Mouse (Mus musculus) kidney, postnatal 0 days (tissue): ENCODE results near the gene Bmp3. TPM values are rescaled to one million over a fixed set of nuclear protein-coding genes. Genes with fewer than 3 reads are reported as not detected.

Experiments
- ATAC-seq: fragments of 200-750 bp; cut with Nextera tagmentation; replicated peaks from 2 replicates; pipeline ENCODE4 v1.8.0; 2017; ENCODE audit warnings: low read depth, moderate number of reproducible peaks, moderate TSS enrichment, moderate library complexity; ENCODE audit not compliant: low FRiP score
- DNase-seq: peaks from one replicate; pipeline ENCODE4 v3.0.0-alpha.2; 2016; ENCODE audit warnings: low spot score
- H3K27ac ChIP-seq: fragments of 300-500 bp; sonication (generic); 2 replicates; pipeline ENCODE4 v1.5.1; 2014; ENCODE audit warnings: mild to moderate bottlenecking
- H3K27me3 ChIP-seq: fragments of 300-500 bp; sonication (generic); 2 replicates; pipeline ENCODE4 v1.6.1; 2014; ENCODE audit warnings: low read length, mixed read lengths; ENCODE audit not compliant: insufficient read depth
- H3K36me3 ChIP-seq: fragments of 300-500 bp; sonication (generic); 2 replicates; pipeline ENCODE4 v1.6.1; 2014; ENCODE audit warnings: low read length, mixed read lengths; ENCODE audit not compliant: insufficient read depth
- H3K4me1 ChIP-seq: fragments of 300-500 bp; sonication (generic); replicated peaks from 2 replicates; pipeline ENCODE4 v1.6.1; 2014; ENCODE audit warnings: antibody characterized with exemption, low read length, mixed read lengths; ENCODE audit not compliant: insufficient read depth
- H3K4me2 ChIP-seq: fragments of 300-500 bp; sonication (generic); 2 replicates; pipeline ENCODE4 v1.6.1; 2014; ENCODE audit warnings: mild to moderate bottlenecking, low read length, moderate library complexity, mixed read lengths
- H3K4me3 ChIP-seq: fragments of 300-500 bp; sonication (generic); replicated peaks from 2 replicates; pipeline ENCODE4 v1.5.1; 2014; ENCODE audit warnings: low read depth, low read length
- H3K9ac ChIP-seq: fragments of 300-500 bp; sonication (generic); 2 replicates; pipeline ENCODE4 v1.6.1; 2014; ENCODE audit warnings: low read depth, low read length
- H3K9me3 ChIP-seq: fragments of 300-500 bp; sonication (generic); replicated peaks from 2 replicates; pipeline ENCODE4 v1.6.1; 2016; ENCODE audit warnings: low read length, inconsistent platforms, mixed read lengths
- CTCF ChIP-seq: IDR thresholded peaks from 2 replicates; pipeline ENCODE4 v1.5.1; 2016; ENCODE audit warnings: antibody characterized with exemption, low read depth, mild to moderate bottlenecking, moderate library complexity
- WGBS: fragments of 180-500 bp; shearing (Covaris S2); extraction: QIAGEN DNeasy Blood & Tissue Kit; methylation state at CpG from one replicate; pipeline ENCODE4 v1.1.7; 2014; 5-methylcytosine and 5-hydroxymethylcytosine counted together
- polyA plus RNA-seq: library from polyadenylated mRNA; unstranded; fragments of >200 nt; fragmentation: Nextera tagmentation; extraction: Ambion mirVana; gene quantifications from 2 replicates; pipeline ENCODE4 v1.2.1, GENCODE M21; 2015

The Bmp3 gene
- polyA plus RNA-seq, 1 experiment from 2014 or later, result 8.5 TPM

DNA sequence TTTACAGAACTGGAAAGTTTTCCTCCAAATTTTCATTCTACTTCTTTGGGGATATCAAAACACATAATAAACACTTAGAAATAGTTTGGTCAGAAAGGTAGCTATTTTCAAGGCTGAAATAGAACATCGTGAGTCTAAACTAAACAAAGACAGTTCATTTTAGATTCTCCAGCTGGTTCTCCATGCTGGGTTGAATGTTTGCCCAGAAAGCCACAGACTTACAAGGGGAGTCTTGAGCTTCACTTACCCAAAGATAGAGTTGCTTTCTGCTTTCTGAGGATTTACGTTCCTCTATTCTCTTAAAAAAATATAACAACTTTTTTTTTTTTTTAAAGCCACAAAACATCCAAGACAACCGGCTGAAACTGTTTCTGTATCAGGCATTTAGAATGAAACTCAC is 40.1 kb downstream of the Bmp3 start:
- Histone ChIP-seq H3K4me3 (no peak overlapping the region), H3K4me2 (no peak overlapping the region), H3K36me3 (no peaks in the 10 kb centered on the region), H3K4me1 (no peaks in the 10 kb centered on the region), H3K27me3 (no peaks in the 10 kb centered on the region), H3K9me3 (no peaks in the 10 kb centered on the region), H3K9ac (no peak overlapping the region), H3K27ac (no peak overlapping the region)
- WGBS, result 54% methylated on average over 3 of the region's 3 CpGs
- ATAC-seq, result no peak
- no peak for TF ChIP-seq CTCF
- no peak for DNase-seq

- no peaks in the 10 kb centered on the region for H3K9me3 ChIP-seq
- H3K27me3 ChIP-seq, result no peaks in the 10 kb centered on the region
- ATAC-seq (no peak), DNase-seq (no peak)
- H3K4me3 ChIP-seq, result no peak overlapping the region
- H3K9ac ChIP-seq, result no peak overlapping the region
- no peaks in the 10 kb centered on the region for H3K36me3 ChIP-seq
- H3K4me2 ChIP-seq, result no peak overlapping the region
- no peak for TF ChIP-seq CTCF
- H3K4me1 ChIP-seq, result no peaks in the 10 kb centered on the region
- H3K27ac ChIP-seq, result no peak overlapping the region
Observed at GRCm38 (mm10) chr5:98897946-98898345, 43.7 kb downstream of the Bmp3 start.

- ATAC-seq (no peak), DNase-seq (no peak)
- Histone ChIP-seq H3K4me2 (no peak overlapping the region), H3K27ac (no peak overlapping the region), H3K9me3 (no peaks in the 10 kb centered on the region), H3K36me3 (no peaks in the 10 kb centered on the region), H3K9ac (no peak overlapping the region), H3K4me3 (no peak overlapping the region), H3K27me3 (no peaks in the 10 kb centered on the region), H3K4me1 (no peaks in the 10 kb centered on the region)
- no peak for TF ChIP-seq CTCF
- 76% methylated on average over 5 of the region's 5 CpGs for WGBS
Observed at GRCm38 (mm10) chr5:98900926-98901325, 46.7 kb downstream of the Bmp3 start.

DNA sequence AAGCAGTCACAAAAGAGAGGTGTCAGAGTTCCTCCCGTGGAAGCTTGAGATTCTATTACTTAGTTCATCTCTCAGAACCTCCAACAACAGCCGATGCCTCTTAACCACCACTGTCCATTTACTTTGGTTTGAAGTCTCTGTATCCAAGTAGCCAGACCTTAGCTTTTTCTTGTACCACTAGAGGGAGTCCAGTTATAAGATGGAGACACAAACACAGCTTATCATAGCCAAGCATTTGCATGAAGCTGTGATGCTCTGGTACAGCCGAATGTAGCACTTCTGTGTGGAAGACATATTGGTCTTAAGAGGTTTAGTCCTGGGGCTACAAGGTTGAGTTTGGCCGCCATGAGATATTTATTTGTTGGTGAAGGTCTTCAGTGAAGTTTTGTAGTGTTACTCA is 48.1 kb downstream of the Bmp3 start:
- H3K4me2 ChIP-seq, result no peak overlapping the region
- peak; percentile 85 for DNase-seq
- H3K9ac ChIP-seq, result no peak overlapping the region
- H3K27ac ChIP-seq, result no peak overlapping the region
- WGBS, result 53% methylated on average over 4 of the region's 4 CpGs
- no peaks in the 10 kb centered on the region for H3K4me1 ChIP-seq
- no peaks in the 10 kb centered on the region for H3K36me3 ChIP-seq
- H3K4me3 ChIP-seq, result no peak overlapping the region
- H3K27me3 ChIP-seq, result no peaks in the 10 kb centered on the region
- no peak for ATAC-seq
- peak; percentile 78 for TF ChIP-seq CTCF
- H3K9me3 ChIP-seq, result no peaks in the 10 kb centered on the region

- Histone ChIP-seq H3K4me3 (no peak overlapping the region), H3K4me1 (no peaks in the 10 kb centered on the region), H3K9ac (no peak overlapping the region), H3K27me3 (no peaks in the 10 kb centered on the region), H3K4me2 (no peak overlapping the region), H3K27ac (no peak overlapping the region), H3K36me3 (no peaks in the 10 kb centered on the region), H3K9me3 (no peaks in the 10 kb centered on the region)
- no peak for TF ChIP-seq CTCF
- DNase-seq (no peak), ATAC-seq (no peak)
- 93% methylated on average over 5 of the region's 5 CpGs for WGBS
Observed at GRCm38 (mm10) chr5:98918716-98919115, 64.5 kb downstream of the Bmp3 start.

DNA sequence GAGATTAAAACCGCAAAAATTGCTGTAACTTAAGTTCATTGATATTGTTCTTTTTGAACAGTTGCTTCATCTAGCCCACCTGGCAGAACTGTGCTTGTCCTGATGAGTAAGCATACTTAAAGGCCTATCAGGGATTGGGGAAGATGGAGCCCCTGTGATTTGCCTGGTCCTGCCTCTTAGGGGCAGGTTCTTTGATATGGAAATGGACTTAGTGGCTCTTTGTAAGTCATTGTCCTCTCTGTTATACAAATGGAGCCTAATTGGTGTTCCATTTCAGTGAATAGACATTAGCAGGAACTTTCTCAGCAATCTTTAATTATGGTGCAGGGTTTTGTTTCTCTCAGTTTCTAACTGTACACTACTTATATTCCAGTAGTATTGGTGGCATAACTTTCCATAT is 67.4 kb downstream of the Bmp3 start:
- H3K27me3 ChIP-seq, result no peaks in the 10 kb centered on the region
- H3K4me3 ChIP-seq, result no peak overlapping the region
- WGBS, result 68% methylated on average over 1 of the region's 1 CpGs
- no peak for TF ChIP-seq CTCF
- ATAC-seq, result no peak
- no peak overlapping the region for H3K9ac ChIP-seq
- no peaks in the 10 kb centered on the region for H3K36me3 ChIP-seq
- H3K9me3 ChIP-seq, result no peaks in the 10 kb centered on the region
- H3K4me1 ChIP-seq, result no peaks in the 10 kb centered on the region
- DNase-seq, result no peak
- H3K27ac ChIP-seq, result no peak overlapping the region
- no peak overlapping the region for H3K4me2 ChIP-seq

DNA sequence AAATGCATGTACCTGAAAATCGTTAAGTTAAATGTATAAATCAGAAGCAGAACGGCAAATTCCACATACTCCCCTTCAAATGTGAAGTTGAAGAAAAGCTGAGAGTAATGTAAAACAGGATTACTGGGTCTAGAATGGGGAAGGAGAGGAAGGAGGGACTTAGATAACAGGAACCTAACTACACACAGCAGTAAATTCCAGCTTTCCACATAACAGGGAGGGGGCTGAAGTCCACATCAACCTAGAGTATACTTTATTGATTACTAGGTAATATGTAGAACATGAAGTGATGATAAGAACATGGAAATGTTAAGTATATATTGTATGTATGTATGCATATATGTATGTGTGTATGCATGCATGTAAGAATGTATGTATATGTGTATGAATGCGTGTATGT is 68.7 kb downstream of the Bmp3 start:
- TF ChIP-seq CTCF, result no peak
- no peaks in the 10 kb centered on the region for H3K4me1 ChIP-seq
- no peaks in the 10 kb centered on the region for H3K27me3 ChIP-seq
- H3K27ac ChIP-seq, result no peak overlapping the region
- DNase-seq (no peak), ATAC-seq (no peak)
- H3K4me3 ChIP-seq, result no peak overlapping the region
- no peak overlapping the region for H3K4me2 ChIP-seq
- WGBS, result 83% methylated on average over 3 of the region's 3 CpGs
- H3K9ac ChIP-seq, result no peak overlapping the region
- no peaks in the 10 kb centered on the region for H3K36me3 ChIP-seq
- H3K9me3 ChIP-seq, result no peaks in the 10 kb centered on the region

Other genes starting within 250 kb of the Bmp3 start
- gene Prkg2, start 182.9 kb downstream of the Bmp3 start, polyA plus RNA-seq, result 2.3 and 3.2 TPM in 2 replicates